Mouse (Mus musculus) lung, postnatal 0 days (tissue): ENCODE measurements around the gene Ttc29.

Experiments
- CTCF ChIP-seq: IDR thresholded peaks from 2 replicates; pipeline ENCODE4 v1.5.1; 2016; ENCODE audit warnings: antibody characterized with exemption, mild to moderate bottlenecking
- EP300 ChIP-seq: IDR thresholded peaks from 2 replicates; pipeline ENCODE4 v1.6.1; 2016; ENCODE audit warnings: antibody characterized with exemption, mild to moderate bottlenecking, control low read depth

DNA sequence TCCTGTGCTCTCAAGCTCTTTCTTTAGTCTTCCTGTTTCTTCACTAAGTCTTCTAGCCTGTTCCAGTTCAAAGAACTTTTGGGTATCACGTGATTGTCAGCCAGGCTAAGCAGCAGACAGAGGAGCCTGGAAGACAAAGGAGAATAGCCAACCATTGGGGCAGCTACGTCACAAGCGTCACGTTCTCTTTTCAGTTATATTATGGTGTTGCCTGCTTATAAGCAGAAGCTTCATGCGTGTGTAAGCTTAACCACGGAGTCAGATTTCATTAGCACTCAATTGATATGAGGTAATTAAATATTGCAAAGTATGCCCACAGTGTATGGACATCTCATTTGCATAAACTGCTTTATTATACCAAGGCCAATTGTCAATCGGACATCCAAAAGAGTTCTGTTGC is 30.4 kb upstream of the Ttc29 start:
- TF ChIP-seq CTCF (no peak), EP300 (no peak)
